Mouse (Mus musculus) liver, embryonic 14.5 days (tissue): ENCODE data around the gene Acox2. TPM values are rescaled to one million over a fixed set of nuclear protein-coding genes. Genes with fewer than 3 reads are reported as not detected.
"Not testable (repeated sequence)": the region's sequence is repeated elsewhere in the genome, so short reads cannot be mapped to it uniquely, and the experiment has no call there.

Experiments
- ATAC-seq: fragments of 200-750 bp; cut with Nextera tagmentation; 2 replicates; pipeline ENCODE4 v1.8.0; 2017; ENCODE audit warnings: moderate number of reproducible peaks, mild to moderate bottlenecking, moderate library complexity; ENCODE audit not compliant: insufficient read depth
- DNase-seq, 3 experiments: peaks; one replicate each; pipeline ENCODE4 v3.0.0-alpha.2; 2012 to 2013; ENCODE audit warnings: low read depth in 3 of 3, low spot score in 3 of 3
- H3K27ac ChIP-seq: fragments of 300-500 bp; sonication (generic); 2 replicates; pipeline ENCODE4 v1.5.1; 2014; ENCODE audit warnings: moderate library complexity, mild to moderate bottlenecking, control low read depth, inconsistent platforms
- H3K27me3 ChIP-seq: fragments of 300-500 bp; sonication (generic); 2 replicates; pipeline ENCODE4 v1.6.1; 2014; ENCODE audit warnings: mild to moderate bottlenecking, low read length, moderate library complexity; ENCODE audit not compliant: control insufficient read depth, insufficient read depth
- H3K36me3 ChIP-seq: fragments of 300-500 bp; sonication (generic); replicated peaks from 2 replicates; pipeline ENCODE4 v1.6.1; 2014; ENCODE audit warnings: low read depth; ENCODE audit not compliant: control insufficient read depth, insufficient read depth
- H3K4me1 ChIP-seq, 2 experiments: fragments of 200-500 bp in 1 of 2; fragments of 300-500 bp in 1 of 2; sonication (generic) in 1 of 2; replicated peaks; 2 replicates each; pipeline ENCODE4 v1.6.1; 2012 to 2014; ENCODE audit warnings: antibody characterized with exemption in 1 of 2, inconsistent platforms in 1 of 2, low read length in 1 of 2; ENCODE audit not compliant: control insufficient read depth in 2 of 2, insufficient read depth in 2 of 2
- H3K4me2 ChIP-seq: fragments of 300-500 bp; sonication (generic); 2 replicates; pipeline ENCODE4 v1.6.1; 2014; ENCODE audit warnings: low read depth, mild to moderate bottlenecking, control low read depth, moderate library complexity
- H3K4me3 ChIP-seq, 2 experiments: fragments of 200-500 bp in 1 of 2; fragments of 300-500 bp in 1 of 2; sonication (generic) in 1 of 2; 2 replicates each; pipeline ENCODE4 v1.5.1; 2012 to 2014; ENCODE audit warnings: low read depth in 2 of 2, low read length in 2 of 2, mild to moderate bottlenecking in 2 of 2, control low read depth in 1 of 2, inconsistent platforms in 1 of 2, moderate library complexity in 1 of 2; ENCODE audit not compliant: insufficient read depth in 1 of 2
- H3K9ac ChIP-seq: fragments of 300-500 bp; sonication (generic); replicated peaks from 2 replicates; pipeline ENCODE4 v1.6.1; 2014; ENCODE audit warnings: mild to moderate bottlenecking, control low read depth, moderate library complexity
- H3K9me3 ChIP-seq: fragments of 300-500 bp; sonication (generic); 2 replicates; pipeline ENCODE4 v1.6.1; 2016; ENCODE audit warnings: low read length, mixed read lengths; ENCODE audit not compliant: control insufficient read depth
- CTCF ChIP-seq: IDR thresholded peaks from 2 replicates; pipeline ENCODE4 v1.5.1; 2016; ENCODE audit warnings: antibody characterized with exemption, low read depth, control low read depth
- EP300 ChIP-seq: IDR thresholded peaks from 2 replicates; pipeline ENCODE4 v1.6.1; 2016; ENCODE audit warnings: antibody characterized with exemption, low read depth
- WGBS: fragments of 180-500 bp; shearing (Covaris S2); extraction: QIAGEN DNeasy Blood & Tissue Kit; methylation state at CpG from one replicate; pipeline ENCODE4 v1.1.7; 2014; ENCODE audit not compliant: insufficient replicate concordance; 5-methylcytosine and 5-hydroxymethylcytosine counted together
- polyA plus RNA-seq, 2 experiments: library from polyadenylated mRNA; depleted of rRNA in 1 of 2; stranded (reverse) in 1 of 2; unstranded in 1 of 2; fragments of >200 nt; fragmentation: Nextera tagmentation in 1 of 2; extraction: Ambion mirVana in 1 of 2; gene quantifications; 2 replicates each; pipeline versions ENCODE4 v1.2.1 to v1.2.3; 2012 to 2014

The Acox2 gene
- polyA plus RNA-seq, 2 experiments = 18.3 to 25.0 TPM

- no peak for ATAC-seq
- no peak overlapping the region for H3K9ac ChIP-seq
- no peak overlapping the region for H3K4me3 ChIP-seq
- DNase-seq = no peak
- TF ChIP-seq CTCF = no peak
- no peak for TF ChIP-seq EP300
- 0 out of 4 replicates have a peak, but pooled peaks cover 0 to 1% of the 10 kb centered on the region in 2 experiments for H3K4me1 ChIP-seq
- 25% methylated on average over 10 of the region's 10 CpGs for WGBS
- H3K27ac ChIP-seq = no peak overlapping the region
- H3K36me3 ChIP-seq = no peaks in the 10 kb centered on the region
- H3K4me2 ChIP-seq = no peak overlapping the region
- H3K27me3 ChIP-seq = no peaks in the 10 kb centered on the region
- no peaks in the 10 kb centered on the region for H3K9me3 ChIP-seq
These were observed 43.5 kb upstream of the Acox2 start for GRCm38 (mm10) chr14:8302687-8303086.

GRCm38 (mm10) chr14:8300281-8300680 lies 41.1 kb upstream of the Acox2 start:
- no peak overlapping the region for H3K4me3 ChIP-seq
- H3K27ac ChIP-seq = no peak overlapping the region
- ATAC-seq = no peak
- H3K4me1 ChIP-seq = 0 out of 4 replicates have a peak, but pooled peaks cover 0 to 1% of the 10 kb centered on the region in 2 experiments
- DNase-seq = peak in 1 of 3 experiments; percentile 20
- no peak overlapping the region for H3K4me2 ChIP-seq
- H3K9ac ChIP-seq = no peak overlapping the region
- no peaks in the 10 kb centered on the region for H3K9me3 ChIP-seq
- 22% methylated on average over 8 of the region's 8 CpGs for WGBS
- H3K27me3 ChIP-seq = no peaks in the 10 kb centered on the region
- no peaks in the 10 kb centered on the region for H3K36me3 ChIP-seq
- TF ChIP-seq EP300 (no peak), CTCF (peak; percentile 80)

GRCm38 (mm10) chr14:8297889-8298293 lies 38.7 kb upstream of the Acox2 start:
- ATAC-seq (no peak), DNase-seq (no peak)
- H3K9ac ChIP-seq = no peak overlapping the region
- H3K4me2 ChIP-seq = no peak overlapping the region
- no peaks in the 10 kb centered on the region for H3K4me1 ChIP-seq
- TF ChIP-seq CTCF (no peak), EP300 (no peak)
- H3K27ac ChIP-seq = no peak overlapping the region
- no peaks in the 10 kb centered on the region for H3K27me3 ChIP-seq
- WGBS = 65% methylated on average over 5 of the region's 5 CpGs
- H3K4me3 ChIP-seq = no peak overlapping the region
- no peaks in the 10 kb centered on the region for H3K9me3 ChIP-seq
- H3K36me3 ChIP-seq = no peaks in the 10 kb centered on the region

- ATAC-seq (no peak), DNase-seq (no peak)
- 66% methylated on average over 1 of the region's 1 CpGs for WGBS
- Histone ChIP-seq H3K4me2 (no peak overlapping the region), H3K9me3 (no peaks in the 10 kb centered on the region), H3K27me3 (no peaks in the 10 kb centered on the region), H3K27ac (no peak overlapping the region), H3K4me1 (no peaks in the 10 kb centered on the region), H3K36me3 (no peaks in the 10 kb centered on the region), H3K4me3 (no peak overlapping the region), H3K9ac (no peak overlapping the region)
- no peak for TF ChIP-seq EP300
- TF ChIP-seq CTCF = no peak
These were observed 35.1 kb upstream of the Acox2 start for GRCm38 (mm10) chr14:8294257-8294656.

- DNase-seq, H3K36me3 ChIP-seq, H3K9me3 ChIP-seq, H3K27me3 ChIP-seq, H3K27ac ChIP-seq, H3K4me3 ChIP-seq, H3K4me2 ChIP-seq, H3K9ac ChIP-seq, H3K4me1 ChIP-seq: not testable (repeated sequence)
- WGBS = 66% methylated on average over 5 of the region's 5 CpGs
- peak; percentile 62 for ATAC-seq
These were observed 27.4 kb upstream of the Acox2 start for GRCm38 (mm10) chr14:8286595-8286994.

- Histone ChIP-seq H3K4me3 (no peak overlapping the region), H3K27ac (no peak overlapping the region)
These were observed 24.6 kb upstream of the Acox2 start for GRCm38 (mm10) chr14:8283784-8284183.

GRCm38 (mm10) chr14:8271281-8271680 lies 12.1 kb upstream of the Acox2 start:
- not testable (repeated sequence) for H3K9ac ChIP-seq, H3K4me2 ChIP-seq, H3K4me1 ChIP-seq, H3K27me3 ChIP-seq, H3K9me3 ChIP-seq, DNase-seq, H3K4me3 ChIP-seq, H3K27ac ChIP-seq, H3K36me3 ChIP-seq, ATAC-seq
- WGBS = 61% methylated on average over 8 of the region's 8 CpGs

More at GRCm38 (mm10) chr14:8283784-8284183, 24.6 kb upstream of the Acox2 start:
- TF ChIP-seq EP300 = no peak
- no peak for TF ChIP-seq CTCF
- Histone ChIP-seq H3K9me3 (no peaks in the 10 kb centered on the region), H3K36me3 (no peaks in the 10 kb centered on the region), H3K27me3 (no peaks in the 10 kb centered on the region), H3K4me2 (no peak overlapping the region), H3K4me1 (peaks cover 0 to 8% of the 10 kb centered on the region in 2 experiments; a peak in 1 of 4 replicates), H3K9ac (no peak overlapping the region)
- ATAC-seq (peak; percentile 72), DNase-seq (peak in 2 of 3 experiments; percentile 17 to 32)
